Mouse (Mus musculus): ENCODE results near the gene Tspan6. TPM values are rescaled to one million over a fixed set of nuclear protein-coding genes. Genes with fewer than 3 reads are reported as not detected.

The Tspan6 gene
- polyA plus RNA-seq (2012; rRNA removed) = 130 and 149 TPM in 2 replicates

DNA sequence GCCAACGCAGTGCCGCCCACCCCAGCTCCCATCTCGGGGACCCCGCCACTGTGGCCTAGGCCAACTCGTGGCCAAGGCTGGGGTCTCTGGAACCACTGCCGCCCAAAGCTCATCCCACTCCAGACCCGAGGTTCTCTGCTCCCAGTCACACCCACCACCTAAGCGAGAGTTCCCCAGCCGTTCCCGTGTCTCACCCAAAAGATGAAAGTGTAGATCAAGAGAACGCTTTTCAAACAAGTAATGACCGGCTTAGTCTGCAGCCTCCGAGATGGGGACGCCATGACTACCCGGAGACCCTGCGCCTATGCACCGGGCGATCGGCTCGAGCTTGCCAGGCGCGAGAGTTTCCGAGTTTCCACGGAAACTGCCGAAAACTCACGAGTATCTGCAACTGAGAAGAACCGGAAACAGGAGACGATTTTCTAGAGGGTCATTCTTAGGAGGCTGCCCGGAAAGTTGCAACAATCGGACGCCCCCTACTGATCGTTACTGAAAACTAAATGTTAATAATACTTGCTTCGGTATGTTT lies at the start of gene Tspan6:
Gene Tspan6, minus strand, starts transcription at position 416 of the 529 bp plus-strand sequence.

DNA sequence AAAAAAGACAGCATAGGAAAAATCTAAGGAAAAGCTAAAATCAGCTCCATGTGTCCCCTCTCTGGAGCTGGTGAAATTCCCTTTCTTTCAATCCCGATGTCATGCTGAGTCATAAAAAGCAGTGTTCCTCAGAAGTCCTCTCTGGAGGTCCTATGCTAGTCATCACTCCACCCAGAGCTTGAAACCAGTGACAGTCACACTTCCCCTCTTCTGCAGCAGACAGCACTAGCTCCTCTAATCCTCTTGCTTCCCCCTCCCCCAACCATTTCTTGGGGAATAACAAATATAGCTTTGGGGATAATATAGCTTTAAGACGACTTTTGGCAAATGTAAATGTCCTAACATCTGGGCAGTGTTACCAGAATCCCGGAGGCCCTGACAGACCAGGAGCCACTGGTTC lies 10.0 kb upstream of the Tspan6 start, which contains the start of gene Srpx2:
Gene Srpx2, plus strand, starts transcription at position 166 of the 400 bp plus-strand sequence.

DNA sequence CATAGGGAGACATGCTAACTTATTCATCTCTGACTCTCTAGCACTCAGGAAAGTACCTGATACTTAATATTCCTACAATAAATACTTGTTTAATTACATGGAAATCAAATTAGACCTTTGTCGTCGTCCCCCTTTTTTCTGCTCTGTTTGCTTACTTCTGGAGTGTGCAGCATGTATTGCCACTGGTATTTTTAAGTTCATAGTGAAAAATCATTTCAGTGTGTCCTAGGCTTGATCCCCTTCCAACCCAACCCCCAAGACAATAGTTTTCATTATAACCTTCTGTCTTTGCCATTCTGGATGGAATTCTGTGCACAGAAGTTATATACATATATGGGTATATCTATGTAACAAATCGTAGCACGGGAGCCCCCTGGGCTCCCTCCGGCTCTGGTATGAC lies 47.5 kb downstream of the Tspan6 start, which contains the start of gene Tnmd:
Gene Tnmd, plus strand, starts transcription at position 301 of the 400 bp plus-strand sequence.

Other genes starting within 250 kb of the Tspan6 start
- gene Pcdh19, start 209.4 kb downstream of the Tspan6 start, polyA plus RNA-seq (2012; rRNA removed) = 21.6 and 24.2 TPM in 2 replicates
- 0.13 and 3.5 TPM in 2 replicates for gene Tnmd, start 47.4 kb downstream of the Tspan6 start, polyA plus RNA-seq (2012; rRNA removed)
- gene Srpx2, start 10.0 kb upstream of the Tspan6 start, polyA plus RNA-seq (2012; rRNA removed) = 1.4 and 2.4 TPM in 2 replicates
- gene Sytl4, start 83.4 kb upstream of the Tspan6 start, polyA plus RNA-seq (2012; rRNA removed) = 0.60 and 0.79 TPM in 2 replicates
- gene Cstf2, start 160.8 kb upstream of the Tspan6 start, polyA plus RNA-seq (2012; rRNA removed) = 90.9 and 93.8 TPM in 2 replicates

All from central nervous system, embryonic 18 days (tissue).